Mouse (Mus musculus): Measurements from ENCODE around the gene Cables2. TPM values are rescaled to one million over a fixed set of nuclear protein-coding genes. Genes with fewer than 3 reads are reported as not detected.

The Cables2 gene
- polyA plus RNA-seq, 1 experiment from 2014 or later: 40.9 TPM

DNA sequence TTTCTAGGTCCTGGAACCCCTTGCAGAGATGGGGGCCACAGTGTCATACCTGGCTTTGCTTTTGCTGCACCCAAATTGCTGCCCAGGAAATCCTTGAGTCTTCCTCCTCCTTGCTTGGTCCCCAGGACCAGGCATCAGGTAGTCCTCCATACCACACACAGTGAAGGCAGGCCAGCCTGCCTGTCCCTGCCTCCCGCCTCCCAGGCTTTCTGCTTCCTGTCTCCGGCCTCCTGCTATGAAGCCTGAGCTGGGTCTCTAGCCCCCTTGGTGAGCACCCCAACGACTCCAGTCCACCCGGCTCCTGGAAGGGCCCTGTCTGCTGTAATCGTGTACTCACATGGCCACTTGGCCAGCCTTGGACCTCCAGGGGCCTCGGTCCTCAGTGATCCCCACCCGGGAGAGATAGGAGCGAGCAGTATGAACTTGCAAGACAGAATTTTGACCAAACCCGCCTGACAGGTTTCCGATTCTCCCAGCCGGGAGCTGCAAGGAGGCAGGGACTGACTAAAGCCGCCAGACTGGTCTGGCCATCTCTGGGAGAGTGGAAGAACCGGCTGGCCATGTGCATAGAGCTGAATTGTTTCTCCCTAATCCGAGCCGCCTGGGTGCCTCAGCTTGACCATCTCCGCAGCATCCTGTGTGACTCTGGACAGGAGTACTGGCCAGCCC, 16.3 kb upstream of the Cables2 start, which contains the start of gene Rbbp8nl:
Rbbp8nl (minus strand) TSS at position 440 of the 669 bp plus-strand sequence.
- no peaks in the 10 kb centered on the region for H3K36me3 ChIP-seq (replicated peaks; ENCODE audit: control insufficient read depth, insufficient read depth)
- no peaks in the 10 kb centered on the region for H3K4me1 ChIP-seq (replicated peaks; ENCODE audit: control insufficient read depth, insufficient read depth, low read length)
- H3K4me2 ChIP-seq (replicated peaks): no peak within 1 kb of the TSS
- no peak within 1 kb of the TSS for H3K9ac ChIP-seq
- no peak for ATAC-seq (ENCODE audit: low FRiP score)
- DNase-seq (ENCODE audit: low spot score): no peak
- H3K27me3 ChIP-seq (ENCODE audit: control insufficient read depth, insufficient read depth, low read length): no peaks in the 10 kb centered on the region
- H3K9me3 ChIP-seq (ENCODE audit: control insufficient read depth, low read length): no peaks in the 10 kb centered on the region
- WGBS: 55% methylated on average over 16 of the region's 16 CpGs
- no peak within 1 kb of the TSS for H3K4me3 ChIP-seq (replicated peaks; ENCODE audit: low read length)
- no peak within 1 kb of the TSS for H3K27ac ChIP-seq

DNA sequence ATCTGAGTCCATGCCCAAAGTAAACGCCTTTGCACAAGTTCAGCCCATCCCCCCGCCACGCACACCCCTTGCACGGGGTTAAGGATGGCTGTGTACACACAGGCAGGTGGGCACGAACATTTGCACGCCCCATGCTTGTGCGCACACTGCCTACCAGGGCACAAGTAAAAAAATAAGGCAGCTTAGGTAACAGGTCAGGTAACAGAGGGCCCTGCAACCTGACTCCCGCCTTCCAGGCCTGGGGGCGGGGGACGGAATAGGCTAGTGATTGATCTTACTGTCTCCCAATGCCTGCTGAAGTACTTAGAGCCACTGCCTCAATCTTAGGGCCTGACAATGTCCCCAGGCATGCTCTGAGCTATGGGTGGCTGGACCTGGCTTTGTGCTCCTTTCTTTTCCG, 15.7 kb upstream of the Cables2 start:
- no peak for DNase-seq (ENCODE audit: low spot score)
- no peak overlapping the region for H3K4me3 ChIP-seq (replicated peaks; ENCODE audit: low read length)
- no peak for ATAC-seq (ENCODE audit: low FRiP score)
- no peaks in the 10 kb centered on the region for H3K4me1 ChIP-seq (replicated peaks; ENCODE audit: control insufficient read depth, insufficient read depth, low read length)
- H3K36me3 ChIP-seq (replicated peaks; ENCODE audit: control insufficient read depth, insufficient read depth): no peaks in the 10 kb centered on the region
- no peak overlapping the region for H3K27ac ChIP-seq
- H3K9ac ChIP-seq: no peak overlapping the region
- no peaks in the 10 kb centered on the region for H3K9me3 ChIP-seq (ENCODE audit: control insufficient read depth, low read length)
- no peaks in the 10 kb centered on the region for H3K27me3 ChIP-seq (ENCODE audit: control insufficient read depth, insufficient read depth, low read length)
- WGBS: 63% methylated on average over 11 of the region's 11 CpGs
- H3K4me2 ChIP-seq (replicated peaks): no peak overlapping the region

DNA sequence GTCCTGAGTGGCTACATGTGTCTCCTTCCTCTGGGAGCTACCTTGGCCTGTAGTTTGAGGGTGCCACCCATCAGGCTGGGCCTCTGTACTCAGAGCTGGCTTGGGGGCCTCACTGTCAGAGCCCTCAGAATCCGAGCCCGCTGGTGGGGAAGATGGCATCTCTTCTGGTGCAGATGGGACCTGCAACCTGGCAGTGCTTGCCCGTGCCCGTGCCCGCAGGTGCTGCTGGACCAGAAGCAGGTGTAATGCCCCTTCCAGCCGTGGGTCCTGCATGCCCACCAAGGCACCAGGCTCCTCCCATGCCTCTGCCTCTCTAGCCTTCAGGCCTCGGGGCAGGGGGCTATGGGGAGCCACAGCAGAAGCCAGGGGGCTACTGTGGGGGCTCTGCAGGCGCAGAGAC, 6.0 kb upstream of the Cables2 start:
- Histone ChIP-seq H3K4me1 (replicated peaks; ENCODE audit: control insufficient read depth, insufficient read depth, low read length) (no peaks in the 10 kb centered on the region), H3K9ac (no peak overlapping the region), H3K27me3 (ENCODE audit: control insufficient read depth, insufficient read depth, low read length) (no peaks in the 10 kb centered on the region), H3K4me3 (replicated peaks; ENCODE audit: low read length) (no peak overlapping the region), H3K27ac (no peak overlapping the region), H3K9me3 (ENCODE audit: control insufficient read depth, low read length) (no peaks in the 10 kb centered on the region), H3K36me3 (replicated peaks; ENCODE audit: control insufficient read depth, insufficient read depth) (no peaks in the 10 kb centered on the region), H3K4me2 (replicated peaks) (no peak overlapping the region)
- ATAC-seq (ENCODE audit: low FRiP score) (no peak), DNase-seq (ENCODE audit: low spot score) (no peak)
- 80% methylated on average over 8 of the region's 8 CpGs for WGBS

- no peaks in the 10 kb centered on the region for H3K27me3 ChIP-seq (ENCODE audit: control insufficient read depth, insufficient read depth, low read length)
- DNase-seq (ENCODE audit: low spot score): no peak
- no peak for ATAC-seq (ENCODE audit: low FRiP score)
- H3K27ac ChIP-seq: no peak overlapping the region
- no peak overlapping the region for H3K4me3 ChIP-seq (replicated peaks; ENCODE audit: low read length)
- H3K4me2 ChIP-seq (replicated peaks): no peak overlapping the region
- H3K4me1 ChIP-seq (replicated peaks; ENCODE audit: control insufficient read depth, insufficient read depth, low read length): 0 out of 2 replicates have a peak, but pooled peaks cover 4% of the 10 kb centered on the region
- WGBS: 67% methylated on average over 8 of the region's 8 CpGs
- no peak overlapping the region for H3K9ac ChIP-seq
- H3K36me3 ChIP-seq (replicated peaks; ENCODE audit: control insufficient read depth, insufficient read depth): no peaks in the 10 kb centered on the region
- H3K9me3 ChIP-seq (ENCODE audit: control insufficient read depth, low read length): no peaks in the 10 kb centered on the region
These were observed 4.6 kb upstream of the Cables2 start for GRCm38 (mm10) chr2:180277773-180278320.

- Histone ChIP-seq H3K27me3 (ENCODE audit: control insufficient read depth, insufficient read depth, low read length) (no peaks in the 10 kb centered on the region), H3K36me3 (replicated peaks; ENCODE audit: control insufficient read depth, insufficient read depth) (no peaks in the 10 kb centered on the region), H3K4me1 (replicated peaks; ENCODE audit: control insufficient read depth, insufficient read depth, low read length) (peaks cover 13% of the 10 kb centered on the region), H3K9me3 (ENCODE audit: control insufficient read depth, low read length) (no peaks in the 10 kb centered on the region), H3K4me3 (replicated peaks; ENCODE audit: low read length) (no peak overlapping the region), H3K4me2 (replicated peaks) (no peak overlapping the region), H3K27ac (no peak overlapping the region), H3K9ac (no peak overlapping the region)
- ATAC-seq (ENCODE audit: low FRiP score): no peak
- no peak for DNase-seq (ENCODE audit: low spot score)
- WGBS: 78% methylated on average over 8 of the region's 8 CpGs
These were observed 3.6 kb upstream of the Cables2 start for GRCm38 (mm10) chr2:180276851-180277259.

GRCm38 (mm10) chr2:180276385-180276784, 3.1 kb upstream of the Cables2 start:
- ATAC-seq (ENCODE audit: low FRiP score): no peak
- DNase-seq (ENCODE audit: low spot score): no peak
- Histone ChIP-seq H3K27ac (no peak overlapping the region), H3K27me3 (ENCODE audit: control insufficient read depth, insufficient read depth, low read length) (no peaks in the 10 kb centered on the region), H3K9me3 (ENCODE audit: control insufficient read depth, low read length) (no peaks in the 10 kb centered on the region), H3K4me3 (replicated peaks; ENCODE audit: low read length) (no peak overlapping the region), H3K4me2 (replicated peaks) (no peak overlapping the region), H3K36me3 (replicated peaks; ENCODE audit: control insufficient read depth, insufficient read depth) (0 out of 2 replicates have a peak, but pooled peaks cover 3% of the 10 kb centered on the region), H3K9ac (no peak overlapping the region), H3K4me1 (replicated peaks; ENCODE audit: control insufficient read depth, insufficient read depth, low read length) (peaks cover 17% of the 10 kb centered on the region)
- WGBS: 54% methylated on average over 4 of the region's 4 CpGs

DNA sequence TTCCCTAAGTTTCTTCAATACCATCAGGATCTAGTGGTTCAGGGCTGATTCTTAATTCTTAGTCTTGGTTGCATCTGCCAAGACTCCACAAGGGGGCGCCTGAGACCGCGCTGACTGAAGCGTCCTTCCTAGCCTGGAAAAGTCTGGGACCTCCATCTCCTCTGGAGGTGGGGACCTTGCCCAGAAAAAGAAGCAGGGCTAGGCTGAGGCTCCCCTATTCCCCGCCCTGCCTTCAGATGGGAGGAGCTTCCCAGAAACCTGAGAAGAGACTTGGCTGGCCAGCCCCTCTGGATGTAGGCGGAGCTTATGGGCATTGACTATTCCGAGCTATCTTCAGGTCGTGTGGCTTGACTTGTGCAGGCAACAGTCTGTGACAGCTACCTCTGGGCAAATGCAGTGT, 2.5 kb upstream of the Cables2 start:
- Histone ChIP-seq H3K4me1 (replicated peaks; ENCODE audit: control insufficient read depth, insufficient read depth, low read length) (peaks cover 22% of the 10 kb centered on the region), H3K9ac (no peak overlapping the region), H3K4me3 (replicated peaks; ENCODE audit: low read length) (no peak overlapping the region), H3K27ac (no peak overlapping the region), H3K36me3 (replicated peaks; ENCODE audit: control insufficient read depth, insufficient read depth) (0 out of 2 replicates have a peak, but pooled peaks cover 7% of the 10 kb centered on the region), H3K4me2 (replicated peaks) (0 out of 2 replicates have a peak overlapping the region, but pooled peaks have one; percentile 18), H3K27me3 (ENCODE audit: control insufficient read depth, insufficient read depth, low read length) (no peaks in the 10 kb centered on the region), H3K9me3 (ENCODE audit: control insufficient read depth, low read length) (no peaks in the 10 kb centered on the region)
- WGBS: 0% methylated on average over 8 of the region's 8 CpGs
- DNase-seq (ENCODE audit: low spot score) (peak; percentile 88), ATAC-seq (ENCODE audit: low FRiP score) (no peak)

DNA sequence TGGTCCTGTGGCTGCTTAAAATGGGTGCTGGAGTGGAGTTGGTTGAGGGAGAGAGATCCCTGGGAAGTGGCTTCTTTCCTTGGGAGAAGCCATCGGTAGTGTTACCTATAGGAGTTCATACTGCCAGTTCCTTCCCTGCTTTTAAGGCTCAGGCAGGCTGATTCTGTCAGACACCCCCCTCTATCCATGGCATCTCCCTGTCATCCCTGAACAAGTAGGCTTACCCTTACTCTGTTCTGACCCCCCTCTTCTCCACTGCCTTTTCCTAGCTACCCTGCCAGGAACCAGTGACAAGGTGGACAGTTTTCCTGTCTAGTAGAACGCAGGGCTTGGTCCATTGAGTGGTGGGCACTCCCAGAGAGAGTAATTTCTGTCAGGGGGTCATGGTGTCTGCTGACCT, 1.2 kb upstream of the Cables2 start:
- H3K9me3 ChIP-seq (ENCODE audit: control insufficient read depth, low read length): no peaks in the 10 kb centered on the region
- no peak for DNase-seq (ENCODE audit: low spot score)
- no peaks in the 10 kb centered on the region for H3K27me3 ChIP-seq (ENCODE audit: control insufficient read depth, insufficient read depth, low read length)
- H3K9ac ChIP-seq: no peak overlapping the region
- H3K36me3 ChIP-seq (replicated peaks; ENCODE audit: control insufficient read depth, insufficient read depth): peaks cover 7% of the 10 kb centered on the region; the same call in 1 of the 2 replicates
- WGBS: 86% methylated on average over 2 of the region's 2 CpGs
- H3K4me2 ChIP-seq (replicated peaks): no peak overlapping the region
- ATAC-seq (ENCODE audit: low FRiP score): no peak
- H3K4me3 ChIP-seq (replicated peaks; ENCODE audit: low read length): no peak overlapping the region
- no peak overlapping the region for H3K27ac ChIP-seq
- H3K4me1 ChIP-seq (replicated peaks; ENCODE audit: control insufficient read depth, insufficient read depth, low read length): peaks cover 28% of the 10 kb centered on the region

GRCm38 (mm10) chr2:180272884-180273321, 393 bp downstream of the Cables2 start:
- ATAC-seq (ENCODE audit: low FRiP score) (peak; percentile 29), DNase-seq (ENCODE audit: low spot score) (no peak)
- peak overlapping the region; percentile 97 for H3K9ac ChIP-seq
- H3K9me3 ChIP-seq (ENCODE audit: control insufficient read depth, low read length): no peaks in the 10 kb centered on the region
- H3K4me3 ChIP-seq (replicated peaks; ENCODE audit: low read length): peak overlapping the region; percentile 92
- peaks cover 28% of the 10 kb centered on the region for H3K4me1 ChIP-seq (replicated peaks; ENCODE audit: control insufficient read depth, insufficient read depth, low read length)
- peak overlapping the region; percentile 67 for H3K27ac ChIP-seq
- H3K4me2 ChIP-seq (replicated peaks): peak overlapping the region; percentile 95
- peaks cover 7% of the 10 kb centered on the region; the same call in 1 of the 2 replicates for H3K36me3 ChIP-seq (replicated peaks; ENCODE audit: control insufficient read depth, insufficient read depth)
- 1% methylated on average over 20 of the region's 37 CpGs for WGBS
- no peaks in the 10 kb centered on the region for H3K27me3 ChIP-seq (ENCODE audit: control insufficient read depth, insufficient read depth, low read length)

Measured in hindbrain, embryonic 14.5 days (tissue).